Comparison of ENCODE assay signal across 8 mouse cellular contexts in genomic region chrX:10484872-10485569, GRCm38 (mm10). TPM values are rescaled to one million over a fixed set of nuclear protein-coding genes. Genes with fewer than 3 reads are reported as not detected.
DNase-seq lines count a peak whose midpoint lies in the region; ATAC-seq and TF ChIP-seq lines count a peak whose summit lies in the region.

Tspan7 (plus strand) TSS chrX:10485158.

- peak; percentile 84 for ATAC-seq in liver, postnatal 0 days
- ATAC-seq in neural tube, embryonic 14.5 days (ENCODE audit: low read depth) = peak; percentile 83

- no peaks in the 10 kb centered on the region for H3K27me3 ChIP-seq in cerebellum, adult 2 months (ENCODE audit: control insufficient read depth, insufficient read depth, low read length)
- H3K27me3 ChIP-seq in liver, postnatal 0 days (ENCODE audit: insufficient read depth, low read length) = peaks cover 4% of the 10 kb centered on the region; the same call in 1 of the 2 replicates
- no peaks in the 10 kb centered on the region for H3K27me3 ChIP-seq in neural tube, embryonic 14.5 days (ENCODE audit: control insufficient read depth, insufficient read depth, low read length)

- H3K4me1 ChIP-seq in ES-E14 (ENCODE audit: control insufficient read depth in 2 of 2, insufficient read depth in 2 of 2, low read length in 2 of 2, poor library complexity in 1 of 2) = no peaks in the 10 kb centered on the region
- H3K4me1 ChIP-seq in cerebellum, adult 2 months (ENCODE audit: control insufficient read depth, insufficient read depth, low read length) = no peaks in the 10 kb centered on the region
- no peaks in the 10 kb centered on the region for H3K4me1 ChIP-seq in liver, postnatal 0 days (ENCODE audit: insufficient read depth)
- H3K4me1 ChIP-seq in neural tube, embryonic 14.5 days (ENCODE audit: control insufficient read depth, insufficient read depth, low read length) = no peaks in the 10 kb centered on the region

- TF ChIP-seq CTCF in cerebellum, adult 2 months (IDR thresholded peaks at IDR 0.05; ENCODE audit: borderline replicate concordance, insufficient read depth, low read depth, low read length) = no peak
- TF ChIP-seq CTCF in liver, postnatal 0 days (IDR thresholded peaks at IDR 0.05; ENCODE audit: low read depth) = no peak

- peak; percentile 34; the same call in 1 of the 2 replicates for TF ChIP-seq POLR2A in cerebellum, adult 2 months (IDR thresholded peaks at IDR 0.05; ENCODE audit: borderline replicate concordance, insufficient read depth, low read length)

- DNase-seq in ES-E14 (ENCODE audit: low read depth, low spot score) = no peak
- peak; percentile 73 for DNase-seq in cerebellum, adult 2 months
- DNase-seq in forelimb bud, embryonic 11.5 days (ENCODE audit: low read depth, low spot score) = peak; percentile 63
- DNase-seq in heart, postnatal 14 days = peak; percentile 66 to 70
- DNase-seq in kidney, postnatal 4 days = peak; percentile 77 to 84
- DNase-seq in liver, postnatal 0 days = peak; percentile 69
- DNase-seq in thymus, postnatal 14 days = peak; percentile 46

- H3K36me3 ChIP-seq in ES-E14 (ENCODE audit: control insufficient read depth, insufficient read depth, low read length, poor library complexity, severe bottlenecking) = no peaks in the 10 kb centered on the region
- H3K36me3 ChIP-seq in liver, postnatal 0 days (replicated peaks; ENCODE audit: insufficient read depth, low read length) = no peaks in the 10 kb centered on the region
- no peaks in the 10 kb centered on the region for H3K36me3 ChIP-seq in neural tube, embryonic 14.5 days (ENCODE audit: control insufficient read depth, insufficient read depth, low read length)

- H3K4me3 ChIP-seq in ES-E14 (ENCODE audit: insufficient read depth in 1 of 2, low read depth in 1 of 2, low read length in 2 of 2, poor library complexity in 1 of 2, severe bottlenecking in 1 of 2) = peak within 1 kb of the TSS; percentile 65 to 79
- peak within 1 kb of the TSS; percentile 100 for H3K4me3 ChIP-seq in cerebellum, adult 2 months (replicated peaks; ENCODE audit: insufficient read depth, low read depth, low read length)
- H3K4me3 ChIP-seq in liver, postnatal 0 days (ENCODE audit: low read depth, low read length) = peak within 1 kb of the TSS; percentile 46
- H3K4me3 ChIP-seq in neural tube, embryonic 14.5 days (ENCODE audit: low read depth, low read length) = peak within 1 kb of the TSS; percentile 46

- no peaks in the 10 kb centered on the region for H3K9me3 ChIP-seq in ES-E14 (ENCODE audit: control insufficient read depth, insufficient read depth, low read depth, low read length)
- H3K9me3 ChIP-seq in liver, postnatal 0 days (ENCODE audit: low read length) = no peaks in the 10 kb centered on the region
- H3K9me3 ChIP-seq in neural tube, embryonic 14.5 days (ENCODE audit: control insufficient read depth, low read length) = no peaks in the 10 kb centered on the region

- H3K4me2 ChIP-seq in liver, postnatal 0 days (ENCODE audit: low read depth, low read length) = peak within 1 kb of the TSS; percentile 64
- peak within 1 kb of the TSS; percentile 47 for H3K4me2 ChIP-seq in neural tube, embryonic 14.5 days (ENCODE audit: low read depth, low read length)

- in situ Hi-C loops in ES-E14 (cut with MboI; ENCODE audit: low sequenced_read_pairs in 2 of 2, unreplicated experiment in 2 of 2) = no loop called here

- no peak within 1 kb of the TSS for H3K27ac ChIP-seq in ES-E14 (ENCODE audit: insufficient read depth, low read depth, low read length, poor library complexity, severe bottlenecking)
- H3K27ac ChIP-seq in cerebellum, adult 2 months (ENCODE audit: insufficient read depth, low read length) = peak within 1 kb of the TSS; percentile 98
- H3K27ac ChIP-seq in liver, postnatal 0 days (ENCODE audit: low read depth) = peak within 1 kb of the TSS; percentile 64
- H3K27ac ChIP-seq in neural tube, embryonic 14.5 days (ENCODE audit: low read depth, low read length) = peak within 1 kb of the TSS; percentile 58

- WGBS in cerebellum, adult 2 months = 5% methylated on average over 23 of the region's 41 CpGs
- WGBS in liver, postnatal 0 days (ENCODE audit: insufficient replicate concordance) = 12% methylated on average over 28 of the region's 41 CpGs
- 12% methylated on average over 33 of the region's 41 CpGs for WGBS in neural tube, embryonic 14.5 days

- intact Hi-C loops in heart, postnatal 14 days (cut with DNase I) = loop anchor here (5.0 kb wide), 3 partner anchors 62 to 228 kb away; no protein-coding TSS in a partner anchor

- no peak for TF ChIP-seq EP300 in liver, postnatal 0 days (IDR thresholded peaks at IDR 0.05; ENCODE audit: low read depth)

- peak within 1 kb of the TSS; percentile 70 for H3K9ac ChIP-seq in ES-E14 (ENCODE audit: insufficient read depth, low read depth, low read length, poor library complexity, severe bottlenecking)
- H3K9ac ChIP-seq in liver, postnatal 0 days (replicated peaks) = peak within 1 kb of the TSS; percentile 48
- H3K9ac ChIP-seq in neural tube, embryonic 14.5 days (replicated peaks; ENCODE audit: low read depth, low read length) = peak within 1 kb of the TSS; percentile 63

TF ChIP-seq in ES-E14, 5 proteins besides CTCF, POLR2A, EP300 and RAD21:
- TF ChIP-seq HCFC1 (IDR thresholded peaks at IDR 0.05; ENCODE audit: borderline replicate concordance, insufficient read depth, low read length) = no peak
- TF ChIP-seq MAFK (IDR thresholded peaks at IDR 0.05; ENCODE audit: insufficient read depth, low read depth, low read length) = no peak
- TF ChIP-seq ZC3H11A (IDR thresholded peaks at IDR 0.05; ENCODE audit: borderline replicate concordance, low read depth, low read length) = no peak
- TF ChIP-seq ZNF384 (IDR thresholded peaks at IDR 0.05; ENCODE audit: low read depth, low read length) = no peak
- TF ChIP-seq CHD2 (IDR thresholded peaks at IDR 0.05; ENCODE audit: low read depth, low read length) = no peak

RNA-seq across cellular contexts. Expression of gene Tspan7, which starts in this region (rescaled TPM):
- total RNA-seq in ES-E14 (2012; rRNA removed) = 8.7 and 18.4 TPM in 2 replicates
- 965 and 976 TPM in 2 replicates for polyA plus RNA-seq in cerebellum, adult 2 months (2012; rRNA removed)
- total RNA-seq in heart, postnatal 14 days (2021) = 100 to 1,000 TPM; 100 to 109 TPM
- polyA plus RNA-seq in liver, postnatal 0 days (2015; fragmentation: Nextera tagmentation; extraction: Ambion mirVana) = 44.4 and 46.4 TPM in 2 replicates
- polyA plus RNA-seq in neural tube, embryonic 14.5 days (2014; fragmentation: Nextera tagmentation; extraction: Ambion mirVana) = 396 and 493 TPM in 2 replicates

Comparison
In these comparisons a context has a peak if more than half of its experiments do, and no peak if none do; other contexts are left out.
1. H3K4me3 ChIP-seq: peak in every context shown above with its lines; median percentile 100 in cerebellum, adult 2 months; 72 in ES-E14; 46 in liver, postnatal 0 days; 46 in neural tube, embryonic 14.5 days.